Mouse (Mus musculus) hindbrain, embryonic 12.5 days (tissue): Measurements from ENCODE around the gene Sdcbp2. TPM values are rescaled to one million over a fixed set of nuclear protein-coding genes. Genes with fewer than 3 reads are reported as not detected.

Experiments
- ATAC-seq: fragments of 200-750 bp; cut with Nextera tagmentation; 2 replicates; pipeline ENCODE4 v1.8.0; 2017; ENCODE audit warnings: moderate TSS enrichment; ENCODE audit not compliant: low FRiP score
- H3K27ac ChIP-seq: fragments of 300-500 bp; sonication (generic); 2 replicates; pipeline ENCODE4 v1.5.1; 2016; ENCODE audit warnings: mild to moderate bottlenecking
- H3K27me3 ChIP-seq: fragments of 300-500 bp; sonication (generic); 2 replicates; pipeline ENCODE4 v1.6.1; 2016; ENCODE audit warnings: mild to moderate bottlenecking
- H3K36me3 ChIP-seq: fragments of 300-500 bp; sonication (generic); 2 replicates; pipeline ENCODE4 v1.6.1; 2016; ENCODE audit warnings: mild to moderate bottlenecking
- H3K4me1 ChIP-seq: fragments of 300-500 bp; sonication (generic); 2 replicates; pipeline ENCODE4 v1.6.1; 2016
- H3K4me2 ChIP-seq: fragments of 300-500 bp; sonication (generic); replicated peaks from 2 replicates; pipeline ENCODE4 v1.6.1; 2016; ENCODE audit warnings: mild to moderate bottlenecking
- H3K4me3 ChIP-seq: fragments of 300-500 bp; sonication (generic); 2 replicates; pipeline ENCODE4 v1.5.1; 2016; ENCODE audit warnings: mild to moderate bottlenecking
- H3K9ac ChIP-seq: fragments of 300-500 bp; sonication (generic); 2 replicates; pipeline ENCODE4 v1.6.1; 2016; ENCODE audit warnings: mild to moderate bottlenecking, moderate library complexity
- H3K9me3 ChIP-seq: fragments of 300-500 bp; sonication (generic); replicated peaks from 2 replicates; pipeline ENCODE4 v1.6.1; 2016; ENCODE audit warnings: mild to moderate bottlenecking
- WGBS: fragments of 180-500 bp; shearing (Covaris S2); methylation state at CpG from one replicate; pipeline ENCODE4 v1.1.7; 2016; 5-methylcytosine and 5-hydroxymethylcytosine counted together
- polyA plus RNA-seq: library from polyadenylated mRNA; unstranded; fragments of >200 nt; fragmentation: Nextera tagmentation; extraction: Ambion mirVana; gene quantifications from 2 replicates; pipeline ENCODE4 v1.2.1, GENCODE M21; 2016

Gene Sdcbp2
- polyA plus RNA-seq, 1 experiment from 2014 or later, result 0.50 TPM

GRCm38 (mm10) chr2:151575699-151576389 lies 3.4 kb downstream of the Sdcbp2 start:
- H3K9me3 ChIP-seq, result no peaks in the 10 kb centered on the region
- peaks cover 10% of the 10 kb centered on the region for H3K4me1 ChIP-seq

GRCm38 (mm10) chr2:151579183-151579582 lies 6.8 kb downstream of the Sdcbp2 start:
- Histone ChIP-seq H3K36me3 (no peaks in the 10 kb centered on the region), H3K4me2 (no peak overlapping the region), H3K4me1 (peaks cover 10% of the 10 kb centered on the region), H3K27me3 (0 out of 2 replicates have a peak, but pooled peaks cover 4% of the 10 kb centered on the region), H3K9me3 (no peaks in the 10 kb centered on the region), H3K4me3 (no peak overlapping the region), H3K9ac (no peak overlapping the region), H3K27ac (no peak overlapping the region)
- 84% methylated on average over 4 of the region's 4 CpGs for WGBS
- ATAC-seq, result no peak

More at GRCm38 (mm10) chr2:151575699-151576389, 3.4 kb downstream of the Sdcbp2 start:
- peak; percentile 94 for ATAC-seq
- no peaks in the 10 kb centered on the region for H3K36me3 ChIP-seq
- H3K4me3 ChIP-seq, result peak overlapping the region; percentile 41
- 0 out of 2 replicates have a peak, but pooled peaks cover 4% of the 10 kb centered on the region for H3K27me3 ChIP-seq
- peak overlapping the region; percentile 82 for H3K27ac ChIP-seq
- peak overlapping the region; percentile 49 for H3K9ac ChIP-seq
- H3K4me2 ChIP-seq, result peak overlapping the region; percentile 65
- under 1% methylated on average over 38 of the region's 38 CpGs for WGBS

DNA sequence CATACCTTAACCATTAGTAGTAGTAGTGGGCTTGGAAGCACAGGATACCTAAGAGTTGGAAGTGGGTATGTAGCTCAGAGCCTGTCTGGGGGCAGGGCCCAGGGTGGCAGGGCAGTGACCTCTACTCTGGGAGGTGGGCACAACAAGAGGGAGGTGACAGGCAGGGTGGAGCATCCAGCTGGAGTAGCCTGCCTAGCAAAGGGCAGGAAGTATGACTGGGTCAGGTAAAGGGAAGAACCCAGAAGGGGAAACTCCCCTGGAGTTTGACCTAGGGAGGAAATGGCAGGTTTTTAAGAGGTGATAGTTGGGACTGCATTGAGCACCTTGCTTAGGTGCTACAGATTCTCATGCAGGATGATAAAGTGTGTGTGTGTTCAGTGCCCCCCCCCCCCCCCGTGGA lies 8.5 kb downstream of the Sdcbp2 start:
- no peaks in the 10 kb centered on the region for H3K36me3 ChIP-seq
- H3K9ac ChIP-seq, result no peak overlapping the region
- H3K27me3 ChIP-seq, result 0 out of 2 replicates have a peak, but pooled peaks cover 4% of the 10 kb centered on the region
- no peak overlapping the region for H3K4me2 ChIP-seq
- H3K9me3 ChIP-seq, result no peaks in the 10 kb centered on the region
- no peak overlapping the region for H3K27ac ChIP-seq
- 64% methylated on average over 1 of the region's 1 CpGs for WGBS
- no peak for ATAC-seq
- H3K4me1 ChIP-seq, result 0 out of 2 replicates have a peak, but pooled peaks cover 5% of the 10 kb centered on the region
- no peak overlapping the region for H3K4me3 ChIP-seq

DNA sequence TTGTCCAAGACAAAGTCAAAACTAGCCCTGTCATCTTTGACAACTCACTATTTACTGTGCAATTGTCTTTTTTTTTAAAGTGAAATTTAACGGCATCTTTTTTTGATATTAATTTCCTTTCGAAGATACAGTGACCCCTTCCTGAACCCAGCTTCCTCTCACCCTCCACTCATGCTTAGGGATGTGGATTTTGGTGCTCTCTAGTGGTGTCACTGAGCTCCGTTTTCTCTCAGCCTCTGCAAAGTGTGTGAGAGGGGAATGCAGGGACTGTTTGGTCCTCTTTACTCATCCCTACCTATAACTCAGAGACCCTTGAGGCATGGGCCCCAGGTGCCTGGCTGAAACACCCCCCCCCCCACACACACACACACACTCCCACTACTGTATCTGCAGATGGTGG lies 13.5 kb downstream of the Sdcbp2 start:
- Histone ChIP-seq H3K36me3 (no peaks in the 10 kb centered on the region), H3K9ac (no peak overlapping the region), H3K4me3 (no peak overlapping the region), H3K4me1 (no peaks in the 10 kb centered on the region), H3K4me2 (no peak overlapping the region), H3K27ac (no peak overlapping the region), H3K27me3 (no peaks in the 10 kb centered on the region; the same call in 1 of the 2 replicates), H3K9me3 (no peaks in the 10 kb centered on the region)
- no peak for ATAC-seq
- 71% methylated on average over 3 of the region's 3 CpGs for WGBS

GRCm38 (mm10) chr2:151586807-151587206 lies 14.4 kb downstream of the Sdcbp2 start:
- H3K4me2 ChIP-seq, result no peak overlapping the region
- no peaks in the 10 kb centered on the region for H3K4me1 ChIP-seq
- WGBS, result 92% methylated on average over 1 of the region's 1 CpGs
- H3K27me3 ChIP-seq, result no peaks in the 10 kb centered on the region; the same call in 1 of the 2 replicates
- H3K4me3 ChIP-seq, result no peak overlapping the region
- H3K9me3 ChIP-seq, result no peaks in the 10 kb centered on the region
- H3K9ac ChIP-seq, result no peak overlapping the region
- no peak overlapping the region for H3K27ac ChIP-seq
- ATAC-seq, result no peak
- no peaks in the 10 kb centered on the region for H3K36me3 ChIP-seq

- WGBS, result 78% methylated on average over 9 of the region's 9 CpGs
- no peaks in the 10 kb centered on the region; the same call in 1 of the 2 replicates for H3K27me3 ChIP-seq
- no peaks in the 10 kb centered on the region for H3K9me3 ChIP-seq
- no peak for ATAC-seq
- H3K4me1 ChIP-seq, result no peaks in the 10 kb centered on the region
- H3K4me2 ChIP-seq, result no peak overlapping the region
- no peaks in the 10 kb centered on the region for H3K36me3 ChIP-seq
- no peak overlapping the region for H3K4me3 ChIP-seq
- no peak overlapping the region for H3K9ac ChIP-seq
- no peak overlapping the region for H3K27ac ChIP-seq
These were observed 14.9 kb downstream of the Sdcbp2 start for GRCm38 (mm10) chr2:151587306-151587705.

DNA sequence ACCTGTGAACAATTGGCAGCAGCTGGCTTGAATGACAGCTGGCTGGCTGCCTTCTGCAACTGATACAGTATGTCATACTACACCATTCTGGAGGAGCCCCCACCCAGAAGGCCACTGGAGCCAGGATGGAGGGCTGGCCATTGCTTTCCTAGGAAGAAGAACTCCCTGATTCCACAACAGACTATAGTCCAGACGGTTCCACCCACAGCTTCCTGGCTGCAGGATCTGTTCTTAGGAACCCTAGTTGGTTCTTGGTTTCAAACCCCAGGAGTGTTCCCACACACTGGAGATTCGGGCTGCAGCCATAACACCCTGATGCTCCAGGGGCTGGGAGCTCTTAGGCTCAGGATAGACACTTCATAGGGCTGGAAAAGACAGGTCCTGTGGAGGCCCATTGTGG lies 25.6 kb downstream of the Sdcbp2 start:
- Histone ChIP-seq H3K27me3 (peaks cover 2% of the 10 kb centered on the region; the same call in 1 of the 2 replicates), H3K36me3 (no peaks in the 10 kb centered on the region), H3K4me1 (peaks cover 5% of the 10 kb centered on the region), H3K27ac (no peak overlapping the region), H3K4me3 (no peak overlapping the region), H3K9me3 (no peaks in the 10 kb centered on the region), H3K4me2 (no peak overlapping the region), H3K9ac (no peak overlapping the region)
- 71% methylated on average over 2 of the region's 2 CpGs for WGBS
- ATAC-seq, result no peak

GRCm38 (mm10) chr2:151602106-151602505 lies 29.7 kb downstream of the Sdcbp2 start:
- no peaks in the 10 kb centered on the region for H3K36me3 ChIP-seq
- no peaks in the 10 kb centered on the region for H3K9me3 ChIP-seq
- no peaks in the 10 kb centered on the region; the same call in 1 of the 2 replicates for H3K27me3 ChIP-seq
- no peak overlapping the region for H3K9ac ChIP-seq
- 81% methylated on average over 4 of the region's 4 CpGs for WGBS
- no peak overlapping the region for H3K4me3 ChIP-seq
- H3K4me2 ChIP-seq, result no peak overlapping the region
- no peak overlapping the region for H3K27ac ChIP-seq
- no peak for ATAC-seq
- H3K4me1 ChIP-seq, result peaks cover 36% of the 10 kb centered on the region

DNA sequence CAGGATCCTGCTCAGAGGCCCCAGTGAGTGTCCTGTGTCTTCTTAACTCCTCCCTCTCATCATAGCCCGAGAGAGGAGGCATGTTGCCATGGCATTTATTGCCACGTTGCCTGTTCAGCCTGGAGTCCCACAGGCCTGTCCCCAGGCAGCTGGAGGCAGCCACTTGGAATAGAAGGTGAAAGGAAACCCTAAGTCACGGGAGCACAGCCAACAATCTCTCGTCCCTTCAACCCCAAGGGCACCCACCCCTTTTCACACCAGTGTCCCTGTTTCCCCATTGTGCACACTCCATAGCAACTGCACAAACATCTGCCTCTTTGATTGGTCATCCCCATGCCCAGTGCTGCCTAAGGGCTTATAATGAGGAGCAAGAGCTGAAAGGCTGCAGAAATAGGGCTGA lies 31.2 kb downstream of the Sdcbp2 start:
- Histone ChIP-seq H3K27me3 (no peaks in the 10 kb centered on the region; the same call in 1 of the 2 replicates), H3K4me3 (no peak overlapping the region), H3K36me3 (no peaks in the 10 kb centered on the region), H3K4me2 (no peak overlapping the region), H3K9ac (no peak overlapping the region), H3K27ac (peak overlapping the region; percentile 64), H3K4me1 (peaks cover 36% of the 10 kb centered on the region), H3K9me3 (no peaks in the 10 kb centered on the region)
- 17% methylated on average over 4 of the region's 4 CpGs for WGBS
- ATAC-seq, result peak; percentile 92

- H3K9ac ChIP-seq, result no peak overlapping the region
- peak; percentile 33 for ATAC-seq
- H3K27ac ChIP-seq, result peak overlapping the region; percentile 55; the same call in 1 of the 2 replicates
- H3K4me2 ChIP-seq, result no peak overlapping the region; the same call in 1 of the 2 replicates
- 46% methylated on average over 11 of the region's 11 CpGs for WGBS
- no peaks in the 10 kb centered on the region for H3K36me3 ChIP-seq
- no peaks in the 10 kb centered on the region; the same call in 1 of the 2 replicates for H3K27me3 ChIP-seq
- peaks cover 36% of the 10 kb centered on the region for H3K4me1 ChIP-seq
- no peak overlapping the region for H3K4me3 ChIP-seq
- H3K9me3 ChIP-seq, result no peaks in the 10 kb centered on the region
These were observed 33.1 kb downstream of the Sdcbp2 start for GRCm38 (mm10) chr2:151605437-151605987.

DNA sequence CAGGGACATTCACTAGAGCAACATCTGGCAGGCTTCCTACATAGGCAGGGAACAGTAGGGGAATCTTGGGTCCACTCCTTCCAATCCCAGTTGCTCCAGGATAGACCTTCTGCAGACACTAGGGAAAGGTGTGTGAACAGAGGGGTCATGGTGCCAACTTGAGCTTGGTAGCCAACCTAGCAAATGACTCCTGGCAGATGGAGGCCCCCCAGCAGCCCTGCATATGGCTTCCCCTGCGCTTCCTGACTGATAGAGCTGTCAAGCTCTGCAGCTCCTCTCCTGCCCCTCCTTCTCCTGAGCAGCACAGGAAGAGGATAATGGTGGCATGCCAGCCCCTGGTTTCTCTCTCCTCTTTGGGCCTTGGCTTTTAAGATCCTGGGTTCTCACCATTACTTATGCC lies 36.0 kb downstream of the Sdcbp2 start:
- Histone ChIP-seq H3K36me3 (no peaks in the 10 kb centered on the region), H3K4me2 (no peak overlapping the region), H3K4me1 (peaks cover 27% of the 10 kb centered on the region), H3K27me3 (no peaks in the 10 kb centered on the region), H3K27ac (no peak overlapping the region), H3K4me3 (no peak overlapping the region), H3K9me3 (no peaks in the 10 kb centered on the region), H3K9ac (no peak overlapping the region)
- WGBS, result 64% methylated on average over 1 of the region's 1 CpGs
- ATAC-seq, result no peak

- H3K4me3 ChIP-seq, result no peak overlapping the region
- H3K9ac ChIP-seq, result no peak overlapping the region
- ATAC-seq, result no peak
- H3K4me2 ChIP-seq, result no peak overlapping the region
- WGBS, result 37% methylated on average over 3 of the region's 3 CpGs
- H3K4me1 ChIP-seq, result peaks cover 11% of the 10 kb centered on the region
- H3K27ac ChIP-seq, result no peak overlapping the region
- no peaks in the 10 kb centered on the region for H3K27me3 ChIP-seq
- no peaks in the 10 kb centered on the region for H3K36me3 ChIP-seq
- no peaks in the 10 kb centered on the region for H3K9me3 ChIP-seq
These were observed 37.6 kb downstream of the Sdcbp2 start for GRCm38 (mm10) chr2:151609974-151610373.
